Mouse (Mus musculus) MEL (cell line): ENCODE measurements around the gene Prr14.

Source experiments
- CHD2 ChIP-seq: IDR thresholded peaks from 2 replicates; pipeline ENCODE4 v1.6.1; 2011; ENCODE audit warnings: low read length, improper control_type of control experiment
- CTCF ChIP-seq, 3 experiments: IDR thresholded peaks in 2 of 3; conservative IDR thresholded peaks in 1 of 3; 2 replicates each; pipeline ENCODE4 v1.5.1; 2011 to 2012; ENCODE audit warnings: low read length in 3 of 3, low read depth in 2 of 3, mild to moderate bottlenecking in 2 of 3, improper control_type of control experiment in 1 of 3, inconsistent platforms in 1 of 3, mixed read lengths in 1 of 3, moderate library complexity in 1 of 3; ENCODE audit not compliant: control insufficient read depth in 1 of 3, insufficient read depth in 1 of 3, poor library complexity in 1 of 3, severe bottlenecking in 1 of 3
- E2F4 ChIP-seq: IDR thresholded peaks from 2 replicates; pipeline ENCODE4 v1.6.1; 2011; ENCODE audit warnings: low read depth, low read length, improper control_type of control experiment, borderline replicate concordance
- EP300 ChIP-seq, 2 experiments: IDR thresholded peaks; 2 replicates each; pipeline ENCODE4 v1.6.1; 2011; ENCODE audit warnings: improper control_type of control experiment in 2 of 2, low read length in 2 of 2, low read depth in 1 of 2, mild to moderate bottlenecking in 1 of 2
- ETS1 ChIP-seq: IDR thresholded peaks from 2 replicates; pipeline ENCODE4 v1.6.1; 2012; ENCODE audit warnings: low read depth, mild to moderate bottlenecking, inconsistent platforms, low read length, improper control_type of control experiment, moderate library complexity
- HCFC1 ChIP-seq: IDR thresholded peaks from 2 replicates; pipeline ENCODE4 v1.6.1; 2012; ENCODE audit warnings: low read depth, mild to moderate bottlenecking, inconsistent platforms, low read length, improper control_type of control experiment, moderate library complexity
- JUND ChIP-seq: IDR thresholded peaks from 2 replicates; pipeline ENCODE4 v1.6.1; 2011; ENCODE audit warnings: low read depth, mild to moderate bottlenecking, improper control_type of control experiment, low read length
- KAT2A ChIP-seq: conservative IDR thresholded peaks from 2 replicates; pipeline ENCODE4 v1.6.1; 2012; ENCODE audit warnings: low read depth, low read length, improper control_type of control experiment, inconsistent platforms
- NELFE ChIP-seq: IDR thresholded peaks from 2 replicates; pipeline ENCODE4 v1.6.1; 2011; ENCODE audit warnings: low read depth, low read length, improper control_type of control experiment
- NRF1 ChIP-seq: IDR thresholded peaks from 2 replicates; pipeline ENCODE4 v1.6.1; 2014; ENCODE audit warnings: low read depth, mild to moderate bottlenecking, inconsistent platforms, low read length, improper control_type of control experiment, moderate library complexity; ENCODE audit not compliant: poor library complexity, insufficient read depth, severe bottlenecking
- POLR2A ChIP-seq, 2 experiments: IDR thresholded peaks; 2 replicates each; pipeline ENCODE4 v1.6.1; 2011 to 2012; ENCODE audit warnings: low read length in 2 of 2, mild to moderate bottlenecking in 2 of 2, control low read depth in 1 of 2, improper control_type of control experiment in 1 of 2, low read depth in 1 of 2, moderate library complexity in 1 of 2; ENCODE audit not compliant: control insufficient read depth in 1 of 2, insufficient read depth in 1 of 2, poor library complexity in 1 of 2
- POLR2AphosphoS2 ChIP-seq: IDR thresholded peaks from 2 replicates; pipeline ENCODE4 v1.6.1; 2011; ENCODE audit warnings: low read length, improper control_type of control experiment
- POLR2AphosphoS5 ChIP-seq: IDR thresholded peaks from 2 replicates; pipeline ENCODE4 v1.6.1; 2012; ENCODE audit warnings: low read depth, borderline replicate concordance, mild to moderate bottlenecking, inconsistent platforms, low read length, moderate library complexity, mixed read lengths
- ZKSCAN1 ChIP-seq: IDR thresholded peaks from 2 replicates; pipeline ENCODE4 v1.6.1; 2012; ENCODE audit warnings: low read depth, mild to moderate bottlenecking, inconsistent platforms, low read length, improper control_type of control experiment, moderate library complexity

- TF ChIP-seq POLR2AphosphoS5 (no peak), HCFC1 (no peak), POLR2AphosphoS2 (no peak; the same call in 1 of the 2 replicates), JUND (no peak), KAT2A (no peak), E2F4 (no peak), NELFE (0 out of 2 replicates have a peak, but pooled peaks have one; percentile 20), EP300 (IDR thresholded peaks at IDR 0.05; ENCODE audit: low read depth in 1 of 2, low read length in 2 of 2) (no peak), POLR2A (IDR thresholded peaks at IDR 0.05; ENCODE audit: control insufficient read depth in 1 of 2, insufficient read depth in 1 of 2, low read depth in 1 of 2, low read length in 2 of 2, poor library complexity in 1 of 2) (no peak), ETS1 (no peak), CTCF (IDR thresholded peaks at IDR 0.05 in 2 of 3, conservative IDR thresholded peaks at IDR 0.05 in 1 of 3; ENCODE audit: control insufficient read depth in 1 of 3, insufficient read depth in 1 of 3, low read depth in 2 of 3, low read length in 3 of 3, poor library complexity in 1 of 3, severe bottlenecking in 1 of 3) (no peak), CHD2 (no peak), ZKSCAN1 (no peak), NRF1 (no peak)
Observed at GRCm38 (mm10) chr7:127472060-127472459, 12.6 kb downstream of the Prr14 start.
